Mouse (Mus musculus) neural tube, embryonic 13.5 days (tissue): ENCODE data around the gene Fcho1. TPM values are rescaled to one million over a fixed set of nuclear protein-coding genes. Genes with fewer than 3 reads are reported as not detected.
"Not testable (repeated sequence)": the region's sequence is repeated elsewhere in the genome, so short reads cannot be mapped to it uniquely, and the experiment has no call there.

ENCODE experiments used
- ATAC-seq: fragments of 200-750 bp; cut with Nextera tagmentation; 2 replicates; pipeline ENCODE4 v1.8.0; 2017; ENCODE audit warnings: low read depth, mild to moderate bottlenecking, moderate TSS enrichment, moderate library complexity
- H3K27ac ChIP-seq: fragments of 300-500 bp; sonication (generic); replicated peaks from 2 replicates; pipeline ENCODE4 v1.5.1; 2015; ENCODE audit warnings: moderate library complexity, mild to moderate bottlenecking, inconsistent platforms
- H3K27me3 ChIP-seq: fragments of 300-500 bp; sonication (generic); 2 replicates; pipeline ENCODE4 v1.6.1; 2015; ENCODE audit warnings: mild to moderate bottlenecking, inconsistent platforms
- H3K36me3 ChIP-seq: fragments of 300-500 bp; sonication (generic); 2 replicates; pipeline ENCODE4 v1.6.1; 2015; ENCODE audit warnings: mild to moderate bottlenecking, inconsistent platforms
- H3K4me1 ChIP-seq: fragments of 300-500 bp; sonication (generic); replicated peaks from 2 replicates; pipeline ENCODE4 v1.6.1; 2015; ENCODE audit warnings: inconsistent platforms
- H3K4me2 ChIP-seq: fragments of 300-500 bp; sonication (generic); 2 replicates; pipeline ENCODE4 v1.6.1; 2015; ENCODE audit warnings: inconsistent platforms, mild to moderate bottlenecking, moderate library complexity
- H3K4me3 ChIP-seq: fragments of 300-500 bp; sonication (generic); 2 replicates; pipeline ENCODE4 v1.5.1; 2015; ENCODE audit warnings: mild to moderate bottlenecking, inconsistent platforms
- H3K9ac ChIP-seq: fragments of 300-500 bp; sonication (generic); 2 replicates; pipeline ENCODE4 v1.6.1; 2015; ENCODE audit warnings: moderate library complexity, mild to moderate bottlenecking, inconsistent platforms
- H3K9me3 ChIP-seq: fragments of 300-500 bp; sonication (generic); 2 replicates; pipeline ENCODE4 v1.6.1; 2016; ENCODE audit warnings: inconsistent platforms
- WGBS: fragments of 180-500 bp; shearing (Covaris S2); methylation state at CpG from one replicate; pipeline ENCODE4 v1.1.7; 2015; 5-methylcytosine and 5-hydroxymethylcytosine counted together
- polyA plus RNA-seq: library from polyadenylated mRNA; unstranded; fragments of >200 nt; fragmentation: Nextera tagmentation; extraction: Ambion mirVana; gene quantifications from 2 replicates; pipeline ENCODE4 v1.2.1, GENCODE M21; 2015

Fcho1 gene
- polyA plus RNA-seq: 54.2 and 55.0 TPM in 2 replicates

- peak; percentile 81 for ATAC-seq
- H3K4me2 ChIP-seq: peak within 1 kb of the TSS; percentile 79
- H3K4me3 ChIP-seq: peak within 1 kb of the TSS; percentile 77
- WGBS: 1% methylated on average over 53 of the region's 54 CpGs
- peak within 1 kb of the TSS; percentile 92 for H3K9ac ChIP-seq
- H3K27ac ChIP-seq: peak within 1 kb of the TSS; percentile 57; the same call in 1 of the 2 replicates
- H3K4me1 ChIP-seq: peaks cover 55% of the 10 kb centered on the region
- peaks cover 3% of the 10 kb centered on the region; the same call in 1 of the 2 replicates for H3K27me3 ChIP-seq
- no peaks in the 10 kb centered on the region for H3K36me3 ChIP-seq
- no peaks in the 10 kb centered on the region for H3K9me3 ChIP-seq
Observed at GRCm38 (mm10) chr8:71725122-71725924, at the start of gene Fcho1. Gene Fcho1 (minus strand): TSS chr8:71725716.

GRCm38 (mm10) chr8:71771336-71771735 is 45.8 kb upstream of the Fcho1 start:
- H3K4me3 ChIP-seq: no peak overlapping the region
- H3K27me3 ChIP-seq: no peaks in the 10 kb centered on the region

GRCm38 (mm10) chr8:71758816-71759215 is 33.3 kb upstream of the Fcho1 start:
- Histone ChIP-seq H3K36me3 (no peaks in the 10 kb centered on the region), H3K4me2 (no peak overlapping the region), H3K27me3 (no peaks in the 10 kb centered on the region), H3K4me1 (no peaks in the 10 kb centered on the region), H3K9ac (no peak overlapping the region), H3K9me3 (no peaks in the 10 kb centered on the region), H3K27ac (no peak overlapping the region), H3K4me3 (no peak overlapping the region)
- no peak for ATAC-seq
- WGBS: 36% methylated on average over 3 of the region's 3 CpGs

More at GRCm38 (mm10) chr8:71771336-71771735, 45.8 kb upstream of the Fcho1 start:
- Histone ChIP-seq H3K9ac (no peak overlapping the region), H3K27ac (no peak overlapping the region), H3K4me1 (no peaks in the 10 kb centered on the region), H3K4me2 (no peak overlapping the region), H3K36me3 (no peaks in the 10 kb centered on the region), H3K9me3 (peaks cover 7% of the 10 kb centered on the region; the same call in 1 of the 2 replicates)
- no peak for ATAC-seq
- 93% methylated on average over 15 of the region's 15 CpGs for WGBS

- H3K27me3 ChIP-seq, H3K4me1 ChIP-seq, H3K9me3 ChIP-seq, H3K9ac ChIP-seq, H3K27ac ChIP-seq, H3K36me3 ChIP-seq, H3K4me3 ChIP-seq, H3K4me2 ChIP-seq, ATAC-seq: not testable (repeated sequence)
- WGBS: 73% methylated on average over 7 of the region's 7 CpGs
Observed at GRCm38 (mm10) chr8:71752881-71753552, 27.5 kb upstream of the Fcho1 start.

GRCm38 (mm10) chr8:71752263-71752662 is 26.7 kb upstream of the Fcho1 start:
- not testable (repeated sequence) for H3K4me2 ChIP-seq, H3K9ac ChIP-seq, H3K27ac ChIP-seq, H3K9me3 ChIP-seq, H3K4me3 ChIP-seq, H3K27me3 ChIP-seq, H3K36me3 ChIP-seq, H3K4me1 ChIP-seq, ATAC-seq

- H3K36me3 ChIP-seq, H3K4me1 ChIP-seq, H3K27me3 ChIP-seq, H3K9ac ChIP-seq, H3K27ac ChIP-seq, H3K4me3 ChIP-seq, H3K9me3 ChIP-seq, H3K4me2 ChIP-seq, ATAC-seq: not testable (repeated sequence)
- 62% methylated on average over 2 of the region's 2 CpGs for WGBS
Observed at GRCm38 (mm10) chr8:71751337-71751886, 25.9 kb upstream of the Fcho1 start.

- not testable (repeated sequence) for H3K36me3 ChIP-seq, H3K4me2 ChIP-seq, H3K27me3 ChIP-seq, H3K27ac ChIP-seq, H3K4me3 ChIP-seq, ATAC-seq, H3K9me3 ChIP-seq, H3K9ac ChIP-seq, H3K4me1 ChIP-seq
- WGBS: 81% methylated on average over 6 of the region's 6 CpGs
Observed at GRCm38 (mm10) chr8:71749321-71750075, 24.0 kb upstream of the Fcho1 start.

- H3K9ac ChIP-seq, H3K36me3 ChIP-seq, H3K9me3 ChIP-seq, H3K4me1 ChIP-seq, H3K27me3 ChIP-seq, H3K27ac ChIP-seq, H3K4me3 ChIP-seq, ATAC-seq, H3K4me2 ChIP-seq: not testable (repeated sequence)
Observed at GRCm38 (mm10) chr8:71747082-71747481, 21.6 kb upstream of the Fcho1 start.

- Histone ChIP-seq H3K9ac (no peak overlapping the region), H3K9me3 (peaks cover 3% of the 10 kb centered on the region; the same call in 1 of the 2 replicates), H3K4me2 (no peak overlapping the region), H3K4me1 (peaks cover 7% of the 10 kb centered on the region), H3K27me3 (peaks cover 5% of the 10 kb centered on the region; the same call in 1 of the 2 replicates), H3K4me3 (no peak overlapping the region), H3K36me3 (no peaks in the 10 kb centered on the region), H3K27ac (no peak overlapping the region)
- WGBS: 79% methylated on average over 1 of the region's 1 CpGs
- no peak for ATAC-seq
Observed at GRCm38 (mm10) chr8:71745322-71745721, 19.8 kb upstream of the Fcho1 start.

- ATAC-seq: no peak
- peaks cover 7% of the 10 kb centered on the region for H3K4me1 ChIP-seq
- H3K36me3 ChIP-seq: no peaks in the 10 kb centered on the region
- peaks cover 5% of the 10 kb centered on the region; the same call in 1 of the 2 replicates for H3K27me3 ChIP-seq
- WGBS: 48% methylated on average over 2 of the region's 2 CpGs
- H3K4me3 ChIP-seq: no peak overlapping the region
- H3K9me3 ChIP-seq: no peaks in the 10 kb centered on the region
- no peak overlapping the region for H3K27ac ChIP-seq
- H3K4me2 ChIP-seq: no peak overlapping the region
- H3K9ac ChIP-seq: no peak overlapping the region
Observed at GRCm38 (mm10) chr8:71742783-71743182, 17.3 kb upstream of the Fcho1 start.

GRCm38 (mm10) chr8:71741687-71742114 is 16.2 kb upstream of the Fcho1 start:
- 5% methylated on average over 19 of the region's 19 CpGs for WGBS
- H3K9ac ChIP-seq: no peak overlapping the region
- H3K4me3 ChIP-seq: peak overlapping the region; percentile 18; the same call in 1 of the 2 replicates

More at GRCm38 (mm10) chr8:71741687-71742114, 16.2 kb upstream of the Fcho1 start:
- Histone ChIP-seq H3K27me3 (peaks cover 5% of the 10 kb centered on the region; the same call in 1 of the 2 replicates), H3K4me2 (peak overlapping the region; percentile 50), H3K27ac (no peak overlapping the region), H3K4me1 (peaks cover 7% of the 10 kb centered on the region), H3K9me3 (no peaks in the 10 kb centered on the region), H3K36me3 (no peaks in the 10 kb centered on the region)
- ATAC-seq: peak; percentile 67; the same call in 1 of the 2 replicates
